11 mouse cellular contexts compared by ENCODE assay signal in the genomic region with DNA sequence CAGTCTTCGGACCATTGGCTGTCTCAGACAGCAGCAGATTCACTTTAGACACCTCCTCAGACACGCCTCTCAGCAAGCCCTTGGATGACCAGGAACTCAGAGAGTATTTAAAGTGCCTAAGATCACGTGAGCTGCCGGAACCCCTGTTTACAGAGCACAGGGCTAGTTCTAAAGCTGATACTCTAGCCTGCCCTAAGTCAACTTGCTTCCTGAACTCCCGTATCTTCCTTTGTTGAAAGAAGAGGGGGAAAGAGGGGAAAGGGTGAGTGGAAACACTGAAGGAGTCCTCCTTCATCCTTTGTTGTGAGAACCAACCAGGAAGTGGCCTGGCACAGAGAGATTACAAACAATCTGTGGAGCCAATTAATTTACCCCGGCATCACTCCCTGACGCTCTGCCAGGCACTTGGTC. TPM values are rescaled to one million over a fixed set of nuclear protein-coding genes. Genes with fewer than 3 reads are reported as not detected.
DNase-seq lines count a peak whose midpoint lies in the region; ATAC-seq and TF ChIP-seq lines count a peak whose summit lies in the region.
"Had no signal": no experiment of that assay in that cellular context is flagged by ENCODE, and none has a peak within 500 bp of the region (broad histone marks: within the 10 kb centered on the region; RNA-seq: fewer than 3 reads in every experiment).

No protein-coding gene starts in this region.

- DNase-seq in kidney, postnatal 0 days (ENCODE audit: low spot score): no peak
- peak in 1 of 3 experiments; percentile 37 for DNase-seq in liver, embryonic 14.5 days (ENCODE audit: low read depth in 3 of 3, low spot score in 3 of 3)
- DNase-seq in left cerebral cortex, adult 9 months (ENCODE audit: low spot score in 2 of 2): no peak
- no peak for DNase-seq in frontal cortex, postnatal 10 days (ENCODE audit: low spot score in 2 of 2)
- DNase-seq: adrenal gland, postnatal 36 days; cerebellum, adult 8-10 months; kidney, postnatal 25 days had no signal

- no peaks in the 10 kb centered on the region for H3K36me3 ChIP-seq in kidney, postnatal 0 days (ENCODE audit: insufficient read depth, low read length)
- no peaks in the 10 kb centered on the region for H3K36me3 ChIP-seq in kidney, embryonic 14.5 days (ENCODE audit: control insufficient read depth, insufficient read depth, low read length)
- H3K36me3 ChIP-seq in heart, embryonic 16.5 days (ENCODE audit: control insufficient read depth, insufficient read depth): no peaks in the 10 kb centered on the region
- no peaks in the 10 kb centered on the region for H3K36me3 ChIP-seq in liver, embryonic 14.5 days (replicated peaks; ENCODE audit: control insufficient read depth, insufficient read depth, low read depth)
- H3K36me3 ChIP-seq in stomach, embryonic 14.5 days (ENCODE audit: control insufficient read depth, insufficient read depth, low read length): no peaks in the 10 kb centered on the region
- H3K36me3 ChIP-seq: embryonic facial prominence, embryonic 13.5 days had no signal

- no peaks in the 10 kb centered on the region for H3K27me3 ChIP-seq in kidney, postnatal 0 days (ENCODE audit: insufficient read depth, low read length)
- H3K27me3 ChIP-seq in kidney, embryonic 14.5 days (ENCODE audit: control insufficient read depth, insufficient read depth, low read length): no peaks in the 10 kb centered on the region
- H3K27me3 ChIP-seq in heart, embryonic 16.5 days (ENCODE audit: control insufficient read depth, insufficient read depth, low read length): no peaks in the 10 kb centered on the region
- no peaks in the 10 kb centered on the region for H3K27me3 ChIP-seq in liver, embryonic 14.5 days (ENCODE audit: control insufficient read depth, insufficient read depth, low read length)
- no peaks in the 10 kb centered on the region for H3K27me3 ChIP-seq in stomach, embryonic 14.5 days (ENCODE audit: control insufficient read depth, insufficient read depth, low read length)
- H3K27me3 ChIP-seq: embryonic facial prominence, embryonic 13.5 days had no signal

- H3K4me1 ChIP-seq in kidney, postnatal 0 days (replicated peaks; ENCODE audit: insufficient read depth, low read length): no peaks in the 10 kb centered on the region
- no peaks in the 10 kb centered on the region for H3K4me1 ChIP-seq in kidney, embryonic 14.5 days (ENCODE audit: control insufficient read depth, insufficient read depth, low read length)
- H3K4me1 ChIP-seq in heart, embryonic 16.5 days (ENCODE audit: control insufficient read depth, insufficient read depth, low read length): peaks cover 21% of the 10 kb centered on the region
- H3K4me1 ChIP-seq in liver, embryonic 14.5 days (replicated peaks; ENCODE audit: control insufficient read depth in 2 of 2, insufficient read depth in 2 of 2, low read length in 1 of 2): peaks cover 31 to 33% of the 10 kb centered on the region in 2 experiments
- peaks cover 4% of the 10 kb centered on the region; the same call in 1 of the 2 replicates for H3K4me1 ChIP-seq in stomach, embryonic 14.5 days (ENCODE audit: control insufficient read depth, insufficient read depth, low read length)
- H3K4me1 ChIP-seq: embryonic facial prominence, embryonic 13.5 days had no signal

- H3K9me3 ChIP-seq in kidney, postnatal 0 days (replicated peaks; ENCODE audit: low read length): no peaks in the 10 kb centered on the region
- no peaks in the 10 kb centered on the region for H3K9me3 ChIP-seq in kidney, embryonic 14.5 days (ENCODE audit: control insufficient read depth, low read length)
- no peaks in the 10 kb centered on the region for H3K9me3 ChIP-seq in heart, embryonic 16.5 days (replicated peaks; ENCODE audit: control insufficient read depth, low read length)
- no peaks in the 10 kb centered on the region for H3K9me3 ChIP-seq in liver, embryonic 14.5 days (ENCODE audit: control insufficient read depth, low read length)
- H3K9me3 ChIP-seq in stomach, embryonic 14.5 days (ENCODE audit: control insufficient read depth, low read depth, low read length): no peaks in the 10 kb centered on the region
- H3K9me3 ChIP-seq: embryonic facial prominence, embryonic 13.5 days had no signal

- H3K4me3 ChIP-seq in kidney, postnatal 0 days (replicated peaks; ENCODE audit: low read depth, low read length): no peak overlapping the region
- H3K4me3 ChIP-seq in kidney, embryonic 14.5 days (ENCODE audit: low read length): no peak overlapping the region
- H3K4me3 ChIP-seq in heart, embryonic 16.5 days (ENCODE audit: low read length): no peak overlapping the region
- H3K4me3 ChIP-seq in liver, embryonic 14.5 days (ENCODE audit: insufficient read depth in 1 of 2, low read depth in 2 of 2, low read length in 2 of 2): no peak overlapping the region
- H3K4me3 ChIP-seq in stomach, embryonic 14.5 days (ENCODE audit: low read depth, low read length): no peak overlapping the region
- H3K4me3 ChIP-seq: embryonic facial prominence, embryonic 13.5 days had no signal

- no peak overlapping the region for H3K9ac ChIP-seq in kidney, postnatal 0 days (ENCODE audit: low read depth, low read length)
- no peak overlapping the region for H3K9ac ChIP-seq in kidney, embryonic 14.5 days (ENCODE audit: low read depth, low read length)
- H3K9ac ChIP-seq in heart, embryonic 16.5 days (ENCODE audit: low read length): no peak overlapping the region
- H3K9ac ChIP-seq in liver, embryonic 14.5 days (replicated peaks): no peak overlapping the region
- no peak overlapping the region for H3K9ac ChIP-seq in stomach, embryonic 14.5 days (replicated peaks; ENCODE audit: low read depth, low read length)
- H3K9ac ChIP-seq: embryonic facial prominence, embryonic 13.5 days had no signal

- H3K27ac ChIP-seq in kidney, postnatal 0 days: 0 out of 2 replicates have a peak overlapping the region, but pooled peaks have one; percentile 38
- no peak overlapping the region for H3K27ac ChIP-seq in kidney, embryonic 14.5 days (ENCODE audit: low read depth, low read length)
- H3K27ac ChIP-seq in heart, embryonic 16.5 days (ENCODE audit: low read length): peak overlapping the region; percentile 17
- H3K27ac ChIP-seq in liver, embryonic 14.5 days: peak overlapping the region; percentile 50
- H3K27ac ChIP-seq in stomach, embryonic 14.5 days (ENCODE audit: low read length): peak overlapping the region; percentile 82
- H3K27ac ChIP-seq: embryonic facial prominence, embryonic 13.5 days had no signal

- no peak for TF ChIP-seq EP300 in liver, embryonic 14.5 days (IDR thresholded peaks at IDR 0.05; ENCODE audit: low read depth)

- no peak for TF ChIP-seq CTCF in kidney, postnatal 0 days (IDR thresholded peaks at IDR 0.05; ENCODE audit: low read depth)
- TF ChIP-seq CTCF in liver, embryonic 14.5 days (IDR thresholded peaks at IDR 0.05; ENCODE audit: low read depth): no peak

- no peak overlapping the region for H3K4me2 ChIP-seq in kidney, postnatal 0 days (ENCODE audit: low read length)
- no peak overlapping the region for H3K4me2 ChIP-seq in kidney, embryonic 14.5 days (replicated peaks; ENCODE audit: low read depth, low read length)
- peak overlapping the region; percentile 7; the same call in 1 of the 2 replicates for H3K4me2 ChIP-seq in heart, embryonic 16.5 days (ENCODE audit: low read depth, low read length)
- peak overlapping the region; percentile 69 for H3K4me2 ChIP-seq in liver, embryonic 14.5 days (ENCODE audit: low read depth)
- no peak overlapping the region for H3K4me2 ChIP-seq in stomach, embryonic 14.5 days (replicated peaks; ENCODE audit: low read depth, low read length)
- H3K4me2 ChIP-seq: embryonic facial prominence, embryonic 13.5 days had no signal

- WGBS in kidney, postnatal 0 days: 51% methylated on average over 7 of the region's 7 CpGs
- WGBS in kidney, embryonic 14.5 days: 59% methylated on average over 7 of the region's 7 CpGs
- 36% methylated on average over 7 of the region's 7 CpGs for WGBS in heart, embryonic 16.5 days
- WGBS in liver, embryonic 14.5 days (ENCODE audit: insufficient replicate concordance): 33% methylated on average over 7 of the region's 7 CpGs
- 46% methylated on average over 7 of the region's 7 CpGs for WGBS in stomach, embryonic 14.5 days

- ATAC-seq in kidney, postnatal 0 days (replicated peaks; ENCODE audit: low FRiP score, low read depth): no peak
- ATAC-seq in kidney, embryonic 14.5 days (ENCODE audit: low FRiP score, low TSS enrichment): no peak
- ATAC-seq in heart, embryonic 16.5 days (replicated peaks; ENCODE audit: extremely low read depth, insufficient read depth, low FRiP score): 0 out of 2 replicates have a peak, but pooled peaks have one; percentile 56
- ATAC-seq in liver, embryonic 14.5 days (ENCODE audit: insufficient read depth): no peak
- ATAC-seq in stomach, embryonic 14.5 days (ENCODE audit: insufficient number of reproducible peaks, insufficient read depth, low FRiP score, low read depth): peak; percentile 66

RNA-seq across cellular contexts. Expression of a gene that starts 8.6 kb away (rescaled TPM):
- polyA plus RNA-seq in kidney, postnatal 0 days (2015; fragmentation: Nextera tagmentation; extraction: Ambion mirVana): 37.7 and 39.2 TPM in 2 replicates
- polyA plus RNA-seq in kidney, embryonic 14.5 days (2014; fragmentation: Nextera tagmentation; extraction: Ambion mirVana): 39.5 and 60.5 TPM in 2 replicates
- polyA plus RNA-seq in heart, embryonic 16.5 days (2015; fragmentation: Nextera tagmentation; extraction: Ambion mirVana): 13.7 and 15.0 TPM in 2 replicates
- polyA plus RNA-seq in liver, embryonic 14.5 days (2012; rRNA removed): 4.9 and 8.6 TPM in 2 replicates
- polyA plus RNA-seq in liver, embryonic 14.5 days (2014; fragmentation: Nextera tagmentation; extraction: Ambion mirVana): 8.3 and 10.2 TPM in 2 replicates
- 57.3 and 62.2 TPM in 2 replicates for polyA plus RNA-seq in stomach, embryonic 14.5 days (2014; fragmentation: Nextera tagmentation; extraction: Ambion mirVana)

Comparison
In these comparisons a context has a peak if more than half of its experiments do, and no peak if none do; other contexts are left out.
1. ATAC-seq: peak in heart, embryonic 16.5 days (single experiment) and stomach, embryonic 14.5 days (single experiment); none in kidney, postnatal 0 days (single experiment), kidney, embryonic 14.5 days (single experiment) and liver, embryonic 14.5 days (single experiment).
2. H3K4me2 ChIP-seq: peak in heart, embryonic 16.5 days (single experiment) and liver, embryonic 14.5 days (single experiment); none in kidney, postnatal 0 days (single experiment), kidney, embryonic 14.5 days (single experiment) and stomach, embryonic 14.5 days (single experiment).